Mouse (Mus musculus) skeletal muscle tissue, postnatal 0 days (tissue): ENCODE results near the gene Myf6. TPM values are rescaled to one million over a fixed set of nuclear protein-coding genes. Genes with fewer than 3 reads are reported as not detected.

Experiments used
- microRNA-seq, 2 experiments: library from miRNA; unstranded; fragments of <30 nt; microRNA quantifications; one replicate each; pipeline ENCODE4; 2016
- polyA plus RNA-seq: library from polyadenylated mRNA; unstranded; fragments of >200 nt; fragmentation: Nextera tagmentation; extraction: Ambion mirVana; gene quantifications from 2 replicates; pipeline ENCODE4 v1.2.1, GENCODE M21; 2015

Myf6 gene
- 259 and 302 TPM in 2 replicates for polyA plus RNA-seq

DNA sequence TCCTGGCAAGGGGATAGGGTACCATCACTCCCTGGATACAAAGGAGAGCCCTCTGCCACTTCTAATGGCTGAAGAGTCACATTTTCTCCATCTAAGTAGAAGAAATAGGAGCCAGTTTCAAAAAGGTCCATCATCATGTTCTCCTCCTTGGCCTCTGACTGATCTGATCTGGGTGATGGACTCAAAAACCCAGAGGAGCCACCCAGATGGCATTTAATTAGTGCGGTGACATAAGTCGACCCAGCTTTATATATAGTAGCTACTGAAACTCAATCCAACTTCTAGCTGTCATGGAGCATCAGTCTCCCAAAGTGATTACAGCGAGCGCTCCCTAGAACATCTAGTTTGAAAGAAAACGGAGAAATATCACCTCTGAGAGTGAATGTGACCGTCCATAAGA, at the start of gene Myf6:
TSS of gene Myf6 (minus strand) at position 170 of the 400 bp plus-strand sequence.

GRCm38 (mm10) chr10:107485870-107486269, 8.7 kb downstream of the Myf6 start, which contains the start of gene Myf5:
Myf5 (minus strand) TSS chr10:107486134.

Small RNA genes within 50 kb of the gene (microRNA-seq; reads per million reads assigned to microRNA genes)
- 0 reads per million in 2 experiments for gene Gm44403

Other genes with a start within 250 kb of the Myf6 start
- gene Lin7a, start 223.1 kb downstream of the Myf6 start, polyA plus RNA-seq = 1.8 and 2.2 TPM in 2 replicates
- gene Myf5, start 8.6 kb downstream of the Myf6 start, polyA plus RNA-seq = 45.4 and 61.3 TPM in 2 replicates
- 0.05 TPM in 2 replicates for gene Ptprq, start 225.3 kb upstream of the Myf6 start, polyA plus RNA-seq